ENCODE assay signal across 19 mouse cellular contexts in genomic region chr8:93896841-93897551, GRCm38 (mm10).
A peak's percentile ranks its signal among the peaks of the same experiment; 100 is the strongest.
DNase-seq lines count a peak whose midpoint lies in the region; ATAC-seq and TF ChIP-seq lines count a peak whose summit lies in the region.
"Had no signal": no experiment of that assay in that cellular context is flagged by ENCODE, and none has a peak within 500 bp of the region (broad histone marks: within the 10 kb centered on the region; RNA-seq: fewer than 3 reads in every experiment).

No protein-coding gene starts in this region.

- peaks cover 33% of the 10 kb centered on the region for H3K4me1 ChIP-seq in heart, embryonic 10.5 days
- peaks cover 5% of the 10 kb centered on the region; the same call in 1 of the 2 replicates for H3K4me1 ChIP-seq in midbrain, embryonic 15.5 days
- no peaks in the 10 kb centered on the region for H3K4me1 ChIP-seq in midbrain, embryonic 14.5 days (ENCODE audit: control insufficient read depth, insufficient read depth, low read length)
- H3K4me1 ChIP-seq: forebrain, embryonic 15.5 days; kidney, embryonic 15.5 days had no signal

- peaks cover 14% of the 10 kb centered on the region; the same call in 1 of the 2 replicates for H3K36me3 ChIP-seq in heart, embryonic 10.5 days
- peaks cover 4% of the 10 kb centered on the region; the same call in 1 of the 2 replicates for H3K36me3 ChIP-seq in midbrain, embryonic 15.5 days (replicated peaks)
- peaks cover 27% of the 10 kb centered on the region for H3K36me3 ChIP-seq in midbrain, embryonic 14.5 days (ENCODE audit: control insufficient read depth, insufficient read depth, low read length)
- H3K36me3 ChIP-seq: kidney, embryonic 15.5 days had no signal

- no peaks in the 10 kb centered on the region for H3K27me3 ChIP-seq in heart, embryonic 10.5 days (ENCODE audit: insufficient read depth, poor library complexity, severe bottlenecking)
- no peaks in the 10 kb centered on the region for H3K27me3 ChIP-seq in midbrain, embryonic 15.5 days (replicated peaks)
- no peaks in the 10 kb centered on the region for H3K27me3 ChIP-seq in midbrain, embryonic 14.5 days (ENCODE audit: control insufficient read depth, insufficient read depth, low read length)
- H3K27me3 ChIP-seq: forebrain, embryonic 15.5 days; kidney, embryonic 15.5 days had no signal

- ATAC-seq in midbrain, embryonic 15.5 days (replicated peaks): no peak
- ATAC-seq in midbrain, embryonic 14.5 days (ENCODE audit: low FRiP score, low TSS enrichment): no peak
- ATAC-seq: forebrain, embryonic 15.5 days; inflammation-experienced regulatory T-cells, adult 6 months; midbrain, embryonic 16.5 days had no signal

- H3K9ac ChIP-seq in midbrain, embryonic 15.5 days: no peak overlapping the region
- H3K9ac ChIP-seq in midbrain, embryonic 14.5 days (replicated peaks; ENCODE audit: low read length): no peak overlapping the region
- H3K9ac ChIP-seq: forebrain, embryonic 15.5 days; kidney, embryonic 15.5 days had no signal

- DNase-seq in heart, adult 8-10 months (ENCODE audit: low spot score): peak; percentile 31
- no peak for DNase-seq in heart, embryonic 10.5 days (ENCODE audit: low spot score)
- DNase-seq in layer of hippocampus, adult 2 months (ENCODE audit: low spot score in 2 of 2): no peak
- DNase-seq in layer of hippocampus, postnatal 25 days (ENCODE audit: extremely low spot score in 1 of 2, low spot score in 1 of 2): no peak
- DNase-seq in midbrain, embryonic 14.5 days: no peak
- no peak for DNase-seq in spleen, adult 12 weeks (ENCODE audit: low spot score)
- DNase-seq: adrenal gland, adult 2 months; cerebellum, adult 8-10 months; gastrocnemius, postnatal 14 days; left cerebral cortex, postnatal 4 days; lung, adult 18-20 months; right cerebral cortex, postnatal 14 days; thymus, postnatal 14 days had no signal

- no peak for TF ChIP-seq CTCF in layer of hippocampus, adult 2 months (conservative IDR thresholded peaks at IDR 0.05)

- WGBS in heart, embryonic 10.5 days: 80% methylated on average over 7 of the region's 7 CpGs
- 84% methylated on average over 7 of the region's 7 CpGs for WGBS in midbrain, embryonic 15.5 days
- 85% methylated on average over 7 of the region's 7 CpGs for WGBS in midbrain, embryonic 14.5 days

- no peak overlapping the region for H3K27ac ChIP-seq in heart, embryonic 10.5 days
- peak overlapping the region; percentile 44 for H3K27ac ChIP-seq in layer of hippocampus, adult 2 months
- 0 out of 2 replicates have a peak overlapping the region, but pooled peaks have one; percentile 14 for H3K27ac ChIP-seq in midbrain, embryonic 15.5 days
- no peak overlapping the region for H3K27ac ChIP-seq in midbrain, embryonic 14.5 days (replicated peaks; ENCODE audit: low read depth, low read length)
- H3K27ac ChIP-seq: forebrain, embryonic 15.5 days; kidney, embryonic 15.5 days had no signal

- no peaks in the 10 kb centered on the region for H3K9me3 ChIP-seq in heart, embryonic 10.5 days
- no peaks in the 10 kb centered on the region for H3K9me3 ChIP-seq in midbrain, embryonic 15.5 days
- no peaks in the 10 kb centered on the region for H3K9me3 ChIP-seq in midbrain, embryonic 14.5 days (ENCODE audit: control insufficient read depth, low read length)
- H3K9me3 ChIP-seq: forebrain, embryonic 15.5 days; kidney, embryonic 15.5 days had no signal

- H3K4me2 ChIP-seq in midbrain, embryonic 15.5 days: no peak overlapping the region
- no peak overlapping the region for H3K4me2 ChIP-seq in midbrain, embryonic 14.5 days (ENCODE audit: low read length)
- H3K4me2 ChIP-seq: forebrain, embryonic 15.5 days; kidney, embryonic 15.5 days; liver, embryonic 11.5 days had no signal

- H3K4me3 ChIP-seq in heart, embryonic 10.5 days: no peak overlapping the region
- no peak overlapping the region for H3K4me3 ChIP-seq in layer of hippocampus, adult 2 months
- H3K4me3 ChIP-seq in midbrain, embryonic 15.5 days: no peak overlapping the region
- no peak overlapping the region for H3K4me3 ChIP-seq in midbrain, embryonic 14.5 days (replicated peaks; ENCODE audit: low read depth, low read length)
- H3K4me3 ChIP-seq: forebrain, embryonic 15.5 days; kidney, embryonic 15.5 days had no signal

Comparison
In these comparisons a context has a peak if more than half of its experiments do, and no peak if none do; other contexts are left out.
1. H3K27ac ChIP-seq: peak in layer of hippocampus, adult 2 months (single experiment) and midbrain, embryonic 15.5 days (single experiment); none in heart, embryonic 10.5 days (single experiment) and midbrain, embryonic 14.5 days (single experiment).